Comparison of ENCODE assay signal across 11 mouse cellular contexts in the genomic region with DNA sequence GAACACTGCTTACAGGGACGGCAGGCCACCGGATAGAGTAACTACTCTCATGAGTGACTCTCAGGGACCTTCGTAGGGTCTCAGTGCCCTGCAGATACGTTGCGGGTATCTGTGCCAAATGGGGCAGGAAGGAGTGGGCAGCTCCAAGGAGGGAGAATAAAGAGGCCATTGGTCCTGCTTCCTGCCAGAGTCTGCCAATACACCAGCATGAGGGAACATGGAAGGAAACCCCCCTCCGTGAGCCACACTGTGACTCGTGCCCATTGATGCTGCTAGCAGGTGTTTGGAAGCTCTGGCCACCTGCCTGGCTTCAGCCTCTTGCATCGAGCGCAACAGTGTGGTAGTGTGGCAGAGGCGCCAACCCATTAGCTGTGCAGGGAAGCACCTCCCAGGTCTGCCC.
DNase-seq lines count a peak whose midpoint lies in the region; ATAC-seq lines count a peak whose summit lies in the region.
"Had no signal": no experiment of that assay in that cellular context is flagged by ENCODE, and none has a peak within 500 bp of the region (broad histone marks: within the 10 kb centered on the region; RNA-seq: fewer than 3 reads in every experiment).

No protein-coding gene starts in this region.

- no peaks in the 10 kb centered on the region for H3K4me1 ChIP-seq in intestine, embryonic 16.5 days (ENCODE audit: control insufficient read depth, insufficient read depth, low read length)

- H3K27ac ChIP-seq in intestine, embryonic 16.5 days (ENCODE audit: low read length): no peak overlapping the region
- H3K27ac ChIP-seq: lung, embryonic 15.5 days had no signal

- H3K9me3 ChIP-seq in intestine, embryonic 16.5 days (ENCODE audit: control insufficient read depth, low read length): no peaks in the 10 kb centered on the region
- H3K9me3 ChIP-seq: lung, embryonic 15.5 days had no signal

- ATAC-seq in frontal cortex, adult (ENCODE audit: low TSS enrichment): no peak
- no peak for ATAC-seq in intestine, embryonic 16.5 days
- ATAC-seq: CD4-positive, CD25-positive, alpha-beta regulatory T cell, adult 4 months; midbrain, embryonic 16.5 days had no signal

- no peaks in the 10 kb centered on the region for H3K36me3 ChIP-seq in intestine, embryonic 16.5 days (ENCODE audit: control insufficient read depth, insufficient read depth, low read length)
- H3K36me3 ChIP-seq: lung, embryonic 15.5 days had no signal

- no peak overlapping the region for H3K9ac ChIP-seq in intestine, embryonic 16.5 days (ENCODE audit: low read depth, low read length)
- H3K9ac ChIP-seq: lung, embryonic 15.5 days had no signal

- H3K4me2 ChIP-seq in intestine, embryonic 16.5 days (ENCODE audit: low read depth, low read length): no peak overlapping the region
- H3K4me2 ChIP-seq: lung, embryonic 15.5 days had no signal

- no peaks in the 10 kb centered on the region for H3K27me3 ChIP-seq in intestine, embryonic 16.5 days (replicated peaks; ENCODE audit: control insufficient read depth, insufficient read depth, low read length)
- H3K27me3 ChIP-seq: lung, embryonic 15.5 days had no signal

- WGBS in intestine, embryonic 16.5 days: 76% methylated on average over 10 of the region's 10 CpGs

- no peak overlapping the region for H3K4me3 ChIP-seq in intestine, embryonic 16.5 days (ENCODE audit: low read length)
- H3K4me3 ChIP-seq: lung, embryonic 15.5 days had no signal

- peak; percentile 53 to 66 for DNase-seq in frontal cortex, postnatal 10 days (ENCODE audit: low spot score in 2 of 2)
- peak; percentile 10 to 30 for DNase-seq in right cerebral cortex, adult 2 months (ENCODE audit: low spot score in 2 of 2)
- DNase-seq in right cerebral cortex, adult 18-20 months: no peak
- DNase-seq in frontal cortex, postnatal 14 days (ENCODE audit: low spot score in 2 of 2): peak; percentile 43 to 68
- DNase-seq in thymus, postnatal 10 days (ENCODE audit: low spot score in 2 of 2): peak; percentile 24 to 25
- no peak for DNase-seq in B cell, adult 2 months

Comparison
In these comparisons a context has a peak if more than half of its experiments do, and no peak if none do; other contexts are left out.
1. DNase-seq: peak in frontal cortex, postnatal 10 days (2 of 2), right cerebral cortex, adult 2 months (2 of 2), frontal cortex, postnatal 14 days (2 of 2) and thymus, postnatal 10 days (2 of 2); none in right cerebral cortex, adult 18-20 months (single experiment) and B cell, adult 2 months (0 of 2).